Mouse (Mus musculus) erythroblast, adult 5-6 weeks (primary cell): ENCODE results near the gene Dph3. TPM values are rescaled to one million over a fixed set of nuclear protein-coding genes. Genes with fewer than 3 reads are reported as not detected.
A peak's percentile ranks its signal among the peaks of the same experiment; 100 is the strongest.
"Not testable (repeated sequence)": the region's sequence is repeated elsewhere in the genome, so short reads cannot be mapped to it uniquely, and the experiment has no call there.

Experiments used
- ATAC-seq: replicated peaks from 2 replicates; pipeline ENCODE4 v1.8.0; 2016; ENCODE audit warnings: moderate number of reproducible peaks, mild to moderate bottlenecking, moderate TSS enrichment, inconsistent platforms; ENCODE audit not compliant: poor library complexity, low FRiP score, severe bottlenecking
- total RNA-seq, 2 experiments: library from RNA; stranded (forward) in 1 of 2; stranded (reverse) in 1 of 2; fragments of 150-400 nt in 1 of 2; fragments of 200-764, 138-1000 nt in 1 of 2; gene quantifications; 2 replicates each; pipeline versions ENCODE4 v1.2.3 to v1.2.4; 2015 to 2017; ENCODE audit warnings: low replicate concordance in 2 of 2

Gene Dph3
- total RNA-seq, 2 experiments from 2014 or later: 0.77 to 10.4 TPM

GRCm38 (mm10) chr14:32087584-32088248 lies 2.2 kb upstream of the Dph3 start:
- ATAC-seq: not testable (repeated sequence)

GRCm38 (mm10) chr14:32086226-32086625 lies 697 bp upstream of the Dph3 start:
- ATAC-seq: peak; percentile 18; the same call in 1 of the 2 replicates

GRCm38 (mm10) chr14:32084761-32085485 lies 606 bp downstream of the Dph3 start, which contains the start of gene Oxnad1:
Gene Oxnad1, plus strand, starts transcription at chr14:32085374.
- peak; percentile 81 for ATAC-seq

- no peak for ATAC-seq
Observed at GRCm38 (mm10) chr14:32083466-32083865, 2.1 kb downstream of the Dph3 start.

GRCm38 (mm10) chr14:32082891-32083290 lies 2.6 kb downstream of the Dph3 start:
- ATAC-seq: no peak

- no peak for ATAC-seq
Observed at GRCm38 (mm10) chr14:32081026-32081425, 4.5 kb downstream of the Dph3 start.

GRCm38 (mm10) chr14:32076896-32077575 lies 8.5 kb downstream of the Dph3 start:
- ATAC-seq: peak; percentile 88

GRCm38 (mm10) chr14:32073901-32074300 lies 11.6 kb downstream of the Dph3 start:
- no peak for ATAC-seq

GRCm38 (mm10) chr14:32073211-32073685 lies 12.3 kb downstream of the Dph3 start:
- no peak for ATAC-seq

- no peak for ATAC-seq
Observed at GRCm38 (mm10) chr14:32072807-32073206, 12.7 kb downstream of the Dph3 start.

GRCm38 (mm10) chr14:32061398-32061797 lies 24.1 kb downstream of the Dph3 start:
- ATAC-seq: no peak

GRCm38 (mm10) chr14:32057664-32058063 lies 27.9 kb downstream of the Dph3 start:
- ATAC-seq: no peak

- no peak for ATAC-seq
Observed at GRCm38 (mm10) chr14:32056675-32057074, 28.9 kb downstream of the Dph3 start.

- ATAC-seq: no peak
Observed at GRCm38 (mm10) chr14:32055781-32056180, 29.7 kb downstream of the Dph3 start.

- no peak for ATAC-seq
Observed at GRCm38 (mm10) chr14:32054788-32055187, 30.7 kb downstream of the Dph3 start.

- no peak for ATAC-seq
Observed at GRCm38 (mm10) chr14:32053895-32054294, 31.6 kb downstream of the Dph3 start.

GRCm38 (mm10) chr14:32050171-32050570 lies 35.4 kb downstream of the Dph3 start:
- no peak for ATAC-seq

- no peak for ATAC-seq
Observed at GRCm38 (mm10) chr14:32046357-32046756, 39.2 kb downstream of the Dph3 start.

- no peak for ATAC-seq
Observed at GRCm38 (mm10) chr14:32042108-32042507, 43.4 kb downstream of the Dph3 start.

GRCm38 (mm10) chr14:32037661-32038252 lies 47.8 kb downstream of the Dph3 start:
- peak; percentile 63 for ATAC-seq
